Mouse (Mus musculus): Measurements from ENCODE around the gene Hnf1b. TPM values are rescaled to one million over a fixed set of nuclear protein-coding genes. Genes with fewer than 3 reads are reported as not detected.

Gene Hnf1b
- polyA plus RNA-seq, 1 experiment from 2014 or later: not detected

- no peak for DNase-seq (ENCODE audit: low spot score)
Measured at GRCm38 (mm10) chr11:83852501-83853211, 2.8 kb downstream of the Hnf1b start.

- no peak for DNase-seq (ENCODE audit: low spot score)
Measured at GRCm38 (mm10) chr11:83853221-83853792, 3.4 kb downstream of the Hnf1b start.

GRCm38 (mm10) chr11:83854091-83854490 is 4.2 kb downstream of the Hnf1b start:
- DNase-seq (ENCODE audit: low spot score): no peak

- no peak for DNase-seq (ENCODE audit: low spot score)
Measured at GRCm38 (mm10) chr11:83854707-83855106, 4.8 kb downstream of the Hnf1b start.

- DNase-seq (ENCODE audit: low spot score): no peak
Measured at GRCm38 (mm10) chr11:83857256-83857655, 7.4 kb downstream of the Hnf1b start.

GRCm38 (mm10) chr11:83865286-83865685 is 15.4 kb downstream of the Hnf1b start:
- no peak for DNase-seq (ENCODE audit: low spot score)

GRCm38 (mm10) chr11:83867571-83867970 is 17.7 kb downstream of the Hnf1b start:
- no peak for DNase-seq (ENCODE audit: low spot score)

GRCm38 (mm10) chr11:83869147-83869546 is 19.3 kb downstream of the Hnf1b start:
- no peak for DNase-seq (ENCODE audit: low spot score)

- DNase-seq (ENCODE audit: low spot score): no peak
Measured at GRCm38 (mm10) chr11:83869686-83870085, 19.8 kb downstream of the Hnf1b start.

GRCm38 (mm10) chr11:83871780-83872554 is 22.1 kb downstream of the Hnf1b start:
- no peak for DNase-seq (ENCODE audit: low spot score)

- DNase-seq (ENCODE audit: low spot score): no peak
Measured at GRCm38 (mm10) chr11:83873509-83873908, 23.6 kb downstream of the Hnf1b start.

GRCm38 (mm10) chr11:83876630-83877029 is 26.8 kb downstream of the Hnf1b start:
- DNase-seq (ENCODE audit: low spot score): no peak

- DNase-seq (ENCODE audit: low spot score): no peak
Measured at GRCm38 (mm10) chr11:83877765-83878164, 27.9 kb downstream of the Hnf1b start.

GRCm38 (mm10) chr11:83878417-83878952 is 28.6 kb downstream of the Hnf1b start:
- DNase-seq (ENCODE audit: low spot score): no peak

GRCm38 (mm10) chr11:83879130-83879529 is 29.3 kb downstream of the Hnf1b start:
- no peak for DNase-seq (ENCODE audit: low spot score)

- no peak for DNase-seq (ENCODE audit: low spot score)
Measured at GRCm38 (mm10) chr11:83881438-83881837, 31.6 kb downstream of the Hnf1b start.

- no peak for DNase-seq (ENCODE audit: low spot score)
Measured at GRCm38 (mm10) chr11:83882552-83882951, 32.7 kb downstream of the Hnf1b start.

- DNase-seq (ENCODE audit: low spot score): no peak
Measured at GRCm38 (mm10) chr11:83883074-83883473, 33.2 kb downstream of the Hnf1b start.

GRCm38 (mm10) chr11:83883812-83884211 is 33.9 kb downstream of the Hnf1b start:
- DNase-seq (ENCODE audit: low spot score): no peak

- no peak for DNase-seq (ENCODE audit: low spot score)
Measured at GRCm38 (mm10) chr11:83885175-83885574, 35.3 kb downstream of the Hnf1b start.

- DNase-seq (ENCODE audit: low spot score): no peak
Measured at GRCm38 (mm10) chr11:83886746-83887145, 36.9 kb downstream of the Hnf1b start.

GRCm38 (mm10) chr11:83891366-83891765 is 41.5 kb downstream of the Hnf1b start:
- no peak for DNase-seq (ENCODE audit: low spot score)

Data from thymus, postnatal 0 days (tissue).